Comparison of ENCODE assay signal across 15 mouse cellular contexts in genomic region chr4:103715568-103715967, GRCm38 (mm10).
"Had no signal": no experiment of that assay in that cellular context is flagged by ENCODE, and none has a peak within 500 bp of the region (broad histone marks: within the 10 kb centered on the region; RNA-seq: fewer than 3 reads in every experiment).

No protein-coding gene starts in this region.

- H3K36me3 ChIP-seq: neural tube, embryonic 15.5 days; stomach, embryonic 15.5 days had no signal

- H3K4me2 ChIP-seq: neural tube, embryonic 15.5 days; stomach, embryonic 15.5 days had no signal

- H3K9me3 ChIP-seq: neural tube, embryonic 15.5 days; stomach, embryonic 15.5 days had no signal

- H3K27ac ChIP-seq: neural tube, embryonic 15.5 days; stomach, embryonic 15.5 days; stomach, postnatal 0 days had no signal

- H3K4me1 ChIP-seq: stomach, embryonic 15.5 days had no signal

- DNase-seq: retina, postnatal 1 day; right cerebral cortex, adult 18-20 months; right cerebral cortex, postnatal 14 days; right cerebral cortex, postnatal 25 days; right cerebral cortex, postnatal 4 days; spleen, adult 18-20 months; thymus, adult 18-20 months; thymus, adult 2 months; thymus, postnatal 14 days; thymus, postnatal 25 days; thymus, postnatal 36 days; thymus, postnatal 4 days had no signal

- H3K4me3 ChIP-seq: neural tube, embryonic 15.5 days; stomach, embryonic 15.5 days had no signal

- H3K27me3 ChIP-seq: neural tube, embryonic 15.5 days; stomach, embryonic 15.5 days had no signal

- H3K9ac ChIP-seq: neural tube, embryonic 15.5 days; stomach, embryonic 15.5 days had no signal
